1 mouse cellular context compared by ENCODE assay signal in the genomic region with DNA sequence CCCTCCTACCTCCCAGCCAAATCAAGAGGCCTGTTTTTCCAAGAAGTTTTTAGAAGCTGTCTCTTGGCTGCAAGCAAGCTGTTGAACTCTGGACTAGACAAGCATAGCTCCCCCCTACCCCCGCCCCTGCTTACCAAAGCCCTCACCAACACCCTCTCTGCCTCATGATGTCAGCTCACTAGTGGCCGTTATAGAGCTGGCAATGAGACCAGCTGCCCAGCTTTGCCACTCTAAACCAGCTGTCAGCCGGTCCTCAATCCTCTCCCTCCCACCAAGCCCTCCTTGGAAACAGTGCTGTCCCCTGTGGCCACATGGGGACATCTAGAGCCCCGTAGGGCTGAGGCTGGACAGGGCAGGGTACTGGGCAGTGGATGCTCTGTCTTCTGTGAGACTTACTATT.
TF ChIP-seq lines count a peak whose summit lies in the region.

No protein-coding gene starts in this region.

TF ChIP-seq in myocyte, 11 proteins besides CTCF, POLR2A, EP300 and RAD21 (continued from another document):
- TF ChIP-seq MAX (IDR thresholded peaks at IDR 0.05; ENCODE audit: low read depth) (no peak), REST (IDR thresholded peaks at IDR 0.05; ENCODE audit: insufficient read depth, insufficient read length) (no peak), MYOG (IDR thresholded peaks at IDR 0.05; ENCODE audit: control insufficient read depth in 1 of 3, insufficient read depth in 1 of 3, insufficient read length in 2 of 3, low read depth in 2 of 3) (peak in 2 of 3 experiments; percentile 4 to 52)
TF ChIP-seq in myocyte: peak in this region for 2.
